Comparison of ENCODE assay signal across 8 mouse cellular contexts in genomic region chr6:115994877-115995520, GRCm38 (mm10). TPM values are rescaled to one million over a fixed set of nuclear protein-coding genes. Genes with fewer than 3 reads are reported as not detected.
DNase-seq lines count a peak whose midpoint lies in the region; ATAC-seq lines count a peak whose summit lies in the region.

Plxnd1 (minus strand) TSS chr6:115995005.

- peaks cover 71% of the 10 kb centered on the region for H3K27me3 ChIP-seq in forebrain, embryonic 10.5 days (ENCODE audit: poor library complexity, severe bottlenecking)
- peaks cover 21% of the 10 kb centered on the region for H3K27me3 ChIP-seq in heart, embryonic 14.5 days (ENCODE audit: control insufficient read depth, insufficient read depth, low read length)
- H3K27me3 ChIP-seq in liver, embryonic 12.5 days (replicated peaks) = peaks cover 54% of the 10 kb centered on the region
- no peaks in the 10 kb centered on the region for H3K27me3 ChIP-seq in splenic B cell, adult 2 months (ENCODE audit: control insufficient read depth, insufficient read depth, low read length, poor library complexity, severe bottlenecking)

- no peaks in the 10 kb centered on the region for H3K9me3 ChIP-seq in forebrain, embryonic 10.5 days
- H3K9me3 ChIP-seq in heart, embryonic 14.5 days (ENCODE audit: control insufficient read depth, low read length) = peaks cover 14% of the 10 kb centered on the region
- no peaks in the 10 kb centered on the region for H3K9me3 ChIP-seq in liver, embryonic 12.5 days (replicated peaks)

- peak within 1 kb of the TSS; percentile 62 for H3K4me3 ChIP-seq in forebrain, embryonic 10.5 days
- peak within 1 kb of the TSS; percentile 47 to 58 for H3K4me3 ChIP-seq in heart, embryonic 14.5 days (ENCODE audit: control insufficient read depth in 1 of 2, insufficient read depth in 1 of 2, low read depth in 1 of 2, low read length in 2 of 2)
- H3K4me3 ChIP-seq in liver, embryonic 12.5 days = peak within 1 kb of the TSS; percentile 58

- peak within 1 kb of the TSS; percentile 75 for H3K27ac ChIP-seq in forebrain, embryonic 10.5 days
- H3K27ac ChIP-seq in heart, embryonic 14.5 days (replicated peaks in 1 of 2; ENCODE audit: control insufficient read depth in 1 of 2, insufficient read depth in 1 of 2, low read depth in 2 of 2, low read length in 2 of 2) = peak within 1 kb of the TSS; percentile 75 to 76
- H3K27ac ChIP-seq in liver, embryonic 12.5 days = peak within 1 kb of the TSS; percentile 71

- peak within 1 kb of the TSS; percentile 80 for H3K9ac ChIP-seq in heart, embryonic 14.5 days (ENCODE audit: low read length)
- peak within 1 kb of the TSS; percentile 59 for H3K9ac ChIP-seq in liver, embryonic 12.5 days

- ATAC-seq in heart, embryonic 14.5 days (ENCODE audit: insufficient number of reproducible peaks, insufficient read depth, low FRiP score, low read depth) = peak; percentile 72
- peak; percentile 83 for ATAC-seq in liver, embryonic 12.5 days

- no peaks in the 10 kb centered on the region for H3K36me3 ChIP-seq in forebrain, embryonic 10.5 days (replicated peaks)
- H3K36me3 ChIP-seq in heart, embryonic 14.5 days (ENCODE audit: control insufficient read depth, insufficient read depth, low read length) = no peaks in the 10 kb centered on the region
- H3K36me3 ChIP-seq in liver, embryonic 12.5 days = no peaks in the 10 kb centered on the region
- H3K36me3 ChIP-seq in splenic B cell, adult 2 months (ENCODE audit: control insufficient read depth, insufficient read depth, low read length, poor library complexity, severe bottlenecking) = no peaks in the 10 kb centered on the region

- 2% methylated on average over 49 of the region's 51 CpGs for WGBS in forebrain, embryonic 10.5 days
- under 1% methylated on average over 35 of the region's 51 CpGs for WGBS in heart, embryonic 14.5 days
- whole genome bisulfite sequencing in liver, embryonic 12.5 days (ENCODE audit: insufficient replicate concordance) = 1% methylated on average over 39 of the region's 51 CpGs

- peaks cover 80% of the 10 kb centered on the region for H3K4me1 ChIP-seq in forebrain, embryonic 10.5 days
- peaks cover 17 to 35% of the 10 kb centered on the region in 2 experiments; a peak in 3 of 4 replicates for H3K4me1 ChIP-seq in heart, embryonic 14.5 days (ENCODE audit: control insufficient read depth in 2 of 2, insufficient read depth in 2 of 2, low read length in 2 of 2)
- peaks cover 67% of the 10 kb centered on the region for H3K4me1 ChIP-seq in liver, embryonic 12.5 days

- peak within 1 kb of the TSS; percentile 76 for H3K4me2 ChIP-seq in heart, embryonic 14.5 days (ENCODE audit: low read length)
- peak within 1 kb of the TSS; percentile 87 for H3K4me2 ChIP-seq in liver, embryonic 12.5 days

- peak; percentile 75 to 76 for DNase-seq in CD8-positive naive resting alpha-beta T cell, adult 2 months (ENCODE audit: low read depth in 2 of 2, low spot score in 2 of 2)
- peak; percentile 75 for DNase-seq in c-Kit-positive CD71-negative TER-119-negative erythroid progenitor cells, embryonic 14.5 days (ENCODE audit: low read depth)
- peak; percentile 87 for DNase-seq in forebrain, embryonic 10.5 days (ENCODE audit: extremely low spot score, low spot score)
- peak; percentile 98 for DNase-seq in kidney, postnatal 10 days
- peak; percentile 89 for DNase-seq in naive thymus-derived CD4-positive, alpha-beta T cell, adult 2 months (ENCODE audit: low read depth)
- peak; percentile 89 for DNase-seq in splenic B cell, adult 2 months (ENCODE audit: low read depth, low spot score)

RNA-seq across cellular contexts. Expression of gene Plxnd1, which starts in this region (rescaled TPM):
- 23.9 and 28.0 TPM in 2 replicates for polyA plus RNA-seq in forebrain, embryonic 10.5 days (2016; fragmentation: Nextera tagmentation; extraction: Ambion mirVana)
- polyA plus RNA-seq in heart, embryonic 14.5 days (2014; fragmentation: Nextera tagmentation; extraction: Ambion mirVana) = 58.8 and 68.9 TPM in 2 replicates
- polyA plus RNA-seq in liver, embryonic 12.5 days (2016; fragmentation: Nextera tagmentation; extraction: Ambion mirVana) = 16.2 TPM in 2 replicates

Comparison
In these comparisons a context has a peak if more than half of its experiments do, and no peak if none do; other contexts are left out.
1. Peak in every context shown above with its lines: DNase-seq, ATAC-seq, H3K4me3 ChIP-seq and H3K27ac ChIP-seq.